Mouse (Mus musculus) mouse trophoblast stem cell (cell line): ENCODE measurements around the gene Sirt4.
"Not testable (repeated sequence)": the region's sequence is repeated elsewhere in the genome, so short reads cannot be mapped to it uniquely, and the experiment has no call there.

Experiments used
- in situ Hi-C, 2 experiments: fragments of 300-500 bp; cut with MseI, MboI; formaldehyde crosslinking; loops; 2 replicates in 1 of 2; 3 replicates in 1 of 2; pipeline ENCODE4 v1.15.1; 2025

Sirt4 gene

GRCm38 (mm10) chr5:115483947-115484920 is at the start of gene Sirt4:
Gene Sirt4, minus strand, starts transcription at chr5:115484725.
- in situ Hi-C loops = no loop called here

DNA sequence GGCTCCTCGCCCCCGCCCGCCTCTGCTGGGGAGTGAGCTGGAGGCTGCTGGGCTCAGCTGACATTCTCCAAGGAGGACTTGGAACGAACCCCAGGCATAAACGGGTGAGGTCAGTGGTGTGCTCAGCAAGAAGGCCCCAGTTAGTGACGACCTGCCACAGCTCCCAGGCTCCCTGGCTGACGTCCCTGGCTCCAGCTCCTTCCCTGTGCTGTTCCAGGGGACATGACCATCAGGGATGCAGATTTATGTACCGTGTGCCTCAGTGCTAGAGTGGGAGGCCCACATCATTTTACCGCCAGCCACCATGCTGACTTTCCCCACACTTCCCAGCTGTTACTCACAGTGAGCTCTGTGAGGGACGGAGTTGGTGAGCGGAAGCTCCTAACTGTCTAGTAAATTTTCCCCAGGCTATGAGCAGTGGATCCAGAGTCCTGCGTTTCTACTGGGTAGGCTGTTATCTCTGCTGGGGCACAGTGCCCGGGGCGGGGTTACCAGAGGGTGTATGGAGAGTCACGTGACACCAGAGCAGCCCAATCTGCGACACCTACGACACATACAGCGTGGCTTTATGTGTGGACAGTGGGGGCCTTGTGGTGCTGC is 47.2 kb upstream of the Sirt4 start:
- in situ Hi-C loops = no loop called here

DNA sequence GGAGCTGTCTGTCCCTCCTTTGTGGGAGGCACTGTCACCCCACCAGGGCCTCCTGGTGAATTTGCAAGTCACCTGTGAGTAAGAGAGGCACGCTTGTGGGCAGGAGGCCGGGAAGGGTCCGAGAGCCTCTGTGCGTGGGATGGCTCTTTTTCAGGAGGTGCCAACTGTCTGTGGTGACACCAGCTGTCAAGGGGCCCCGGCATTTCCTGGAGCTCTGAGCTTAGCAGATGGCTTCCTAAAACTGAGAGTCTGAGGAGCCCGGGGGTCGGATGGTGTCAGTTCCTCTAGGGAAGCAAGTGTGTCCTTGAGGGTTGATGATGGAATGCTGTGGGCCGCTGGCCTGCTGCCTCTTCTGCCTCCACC is 45.9 kb upstream of the Sirt4 start:
- in situ Hi-C loops = no loop called here

DNA sequence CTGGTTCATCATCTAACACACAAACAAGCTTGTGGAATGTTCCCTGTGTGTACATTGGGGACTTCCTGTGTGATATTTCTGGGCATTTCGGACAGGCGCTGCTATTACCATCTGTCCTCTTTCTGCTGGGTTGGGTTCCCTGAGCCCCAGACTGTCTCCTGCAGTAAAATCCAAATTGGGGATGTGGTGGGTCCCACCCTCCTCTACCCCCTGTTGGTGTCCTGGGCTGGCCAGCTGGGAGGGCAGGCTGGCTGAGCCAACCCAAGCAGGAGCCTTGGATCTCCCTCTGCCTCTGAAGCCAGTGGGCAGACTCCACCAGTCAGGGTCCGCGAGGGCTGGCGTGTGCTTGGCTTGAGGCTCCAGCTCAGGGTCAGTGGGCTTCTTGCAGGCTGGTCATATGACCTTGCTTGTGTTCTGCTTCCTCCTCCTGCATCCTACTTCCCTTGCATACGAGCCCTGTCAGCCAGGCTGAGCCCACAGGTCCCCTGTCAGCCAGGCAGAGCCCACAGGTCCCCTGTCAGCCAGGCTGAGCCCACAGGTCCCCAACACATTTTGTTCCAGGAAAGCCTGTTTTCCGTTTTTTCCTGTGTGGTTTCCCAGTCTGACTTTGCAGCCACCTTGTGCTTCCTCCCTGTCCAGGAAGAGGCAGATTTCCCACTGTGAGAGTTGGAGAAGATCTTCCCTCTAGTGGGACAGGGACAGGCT is 45.4 kb upstream of the Sirt4 start:
- in situ Hi-C loops = no loop called here

DNA sequence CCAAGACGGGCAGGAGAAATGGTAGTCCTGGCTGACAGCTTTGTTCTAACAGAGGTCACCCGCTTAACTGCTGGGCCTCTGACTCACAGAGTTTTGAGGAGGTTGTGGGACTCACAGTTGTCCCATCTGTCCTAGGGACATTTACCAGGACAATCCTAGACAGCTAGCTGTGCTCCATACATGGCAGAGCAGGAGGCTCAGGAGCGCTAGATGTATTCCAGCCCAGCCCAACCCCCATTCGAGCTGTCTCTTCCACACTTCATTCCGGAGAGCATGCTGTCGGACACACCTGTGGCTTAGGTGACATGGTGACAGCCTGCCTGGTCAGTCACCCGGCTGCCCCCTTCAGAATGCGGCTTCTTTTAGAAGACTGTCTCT is 44.8 kb upstream of the Sirt4 start:
- in situ Hi-C loops = no loop called here

DNA sequence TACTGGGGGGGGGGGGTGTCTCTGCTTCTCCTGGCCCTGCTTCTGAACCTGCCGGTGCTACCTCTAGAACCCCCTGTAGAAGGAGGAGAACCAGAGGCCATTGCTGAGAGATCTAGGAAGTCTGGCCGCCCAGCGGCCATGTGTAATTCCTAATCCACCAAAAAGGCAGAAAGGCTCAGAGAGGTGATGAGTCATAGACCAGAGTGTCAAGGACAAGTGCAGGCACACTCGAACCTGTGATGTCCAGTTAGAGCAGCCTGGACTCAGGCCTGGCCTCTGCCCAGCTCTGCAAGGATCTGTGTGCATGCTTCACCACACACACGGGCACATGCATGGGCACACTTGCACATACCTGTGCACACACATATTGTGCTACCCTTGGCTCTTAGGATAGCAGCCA is 43.6 kb upstream of the Sirt4 start:
- in situ Hi-C loops = no loop called here

DNA sequence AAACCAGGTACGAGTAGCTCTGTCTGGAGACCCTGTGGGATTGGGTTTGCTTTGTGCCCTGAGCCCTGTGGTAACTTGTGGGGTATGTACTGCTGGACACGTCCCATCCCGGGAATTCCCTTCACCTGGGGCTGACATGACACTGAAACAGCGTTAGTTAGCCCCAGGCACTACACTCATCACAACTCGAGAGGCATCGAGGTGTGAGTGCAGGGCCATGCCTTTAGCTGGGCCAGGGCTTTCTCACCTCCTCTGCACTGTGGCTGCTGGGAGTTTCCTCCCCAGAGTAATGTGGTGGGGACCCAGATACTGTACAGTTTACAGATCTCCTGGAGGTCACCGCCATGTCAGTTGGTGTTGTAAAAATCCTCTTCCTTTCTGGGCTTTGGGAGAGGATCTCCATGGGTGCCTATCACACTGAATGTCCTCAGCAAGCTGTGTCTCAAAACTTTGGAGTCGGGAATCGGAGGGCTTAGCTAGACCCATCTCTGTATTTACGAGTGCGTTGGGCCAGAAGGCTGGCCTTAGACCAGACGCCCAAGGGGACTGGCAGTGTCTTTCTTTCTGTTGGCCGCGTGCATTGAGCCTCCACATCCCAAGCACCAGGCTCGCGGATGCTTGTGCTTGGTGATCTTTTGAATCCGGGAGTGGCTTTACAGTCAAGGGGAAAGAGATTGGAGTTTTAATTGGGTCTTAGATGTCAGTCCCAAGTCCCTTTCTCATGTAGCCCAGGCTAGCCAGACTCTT is 42.1 kb upstream of the Sirt4 start:
- in situ Hi-C loops = no loop called here

- in situ Hi-C loops = no loop called here
These were observed 41.4 kb upstream of the Sirt4 start for GRCm38 (mm10) chr5:115525943-115526342.

DNA sequence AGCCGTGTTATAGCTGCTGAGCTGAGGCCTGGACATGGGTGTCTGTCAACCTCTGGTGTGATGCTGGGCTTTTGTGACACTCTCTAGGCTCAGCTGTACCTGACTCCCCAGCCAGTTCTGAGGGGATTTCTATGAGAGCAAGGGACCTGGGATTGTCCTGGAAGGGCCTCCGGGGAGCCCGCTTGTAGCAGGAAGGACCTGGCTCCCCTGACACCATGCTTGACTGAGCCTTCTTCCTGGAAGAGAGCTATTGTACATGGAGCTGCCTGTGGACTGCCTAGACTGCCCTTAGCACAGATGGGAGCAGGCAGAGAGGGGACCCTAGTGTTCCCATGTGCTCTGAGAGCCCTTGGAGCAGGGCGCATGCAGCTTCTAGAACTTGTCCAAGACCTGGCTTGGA is 40.9 kb upstream of the Sirt4 start:
- in situ Hi-C loops = no loop called here

DNA sequence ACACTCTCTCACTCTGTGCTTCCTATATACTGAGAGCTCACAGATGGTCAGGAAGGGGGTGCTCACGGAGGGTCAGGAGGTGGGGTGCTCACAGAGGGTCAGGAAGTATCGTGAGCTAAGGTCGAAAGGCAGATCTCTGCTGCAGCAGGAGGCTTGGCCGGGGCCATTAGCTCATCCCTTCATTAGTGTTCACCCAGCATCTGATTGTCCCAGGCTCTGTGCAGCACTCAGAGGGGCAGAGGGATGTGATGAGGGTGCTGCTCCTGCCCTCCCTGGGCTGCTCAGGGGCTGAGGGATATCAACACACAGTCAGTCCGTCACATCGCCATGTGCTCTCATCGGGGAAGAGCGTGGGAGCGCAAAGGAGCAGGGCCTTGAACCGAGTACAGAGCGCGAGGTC is 39.9 kb upstream of the Sirt4 start:
- in situ Hi-C loops = no loop called here

GRCm38 (mm10) chr5:115523971-115524370 is 39.4 kb upstream of the Sirt4 start:
- in situ Hi-C loops = no loop called here

DNA sequence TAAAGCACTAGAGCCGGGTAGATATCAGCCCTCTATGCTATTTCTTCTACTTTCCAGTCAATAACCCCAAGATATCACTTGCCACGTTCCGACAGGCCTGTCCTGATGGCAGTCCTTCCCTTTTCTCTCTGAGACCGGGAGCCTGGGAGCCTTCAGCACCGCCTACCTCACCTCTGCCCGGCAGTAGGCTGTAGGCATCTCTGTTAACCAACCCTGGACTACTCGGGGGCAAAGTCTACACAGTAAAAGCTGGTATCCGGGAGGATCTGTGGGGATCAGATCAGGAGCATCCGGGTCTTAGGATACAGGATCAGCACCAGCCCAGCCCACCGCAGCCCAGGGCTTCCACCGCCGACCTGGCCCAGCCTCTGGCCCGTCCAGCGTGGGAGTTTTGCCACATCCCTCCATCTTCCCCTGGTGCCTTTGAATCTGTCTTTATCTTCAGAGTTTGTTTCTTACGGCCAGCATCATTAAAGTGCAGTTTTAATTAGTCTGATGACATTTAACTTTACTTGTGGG is 38.5 kb upstream of the Sirt4 start:
- in situ Hi-C loops = no loop called here

- in situ Hi-C loops = no loop called here
These were observed 38.0 kb upstream of the Sirt4 start for GRCm38 (mm10) chr5:115522531-115522930.

- in situ Hi-C loops = no loop called here
These were observed 37.3 kb upstream of the Sirt4 start for GRCm38 (mm10) chr5:115521553-115522461.

- in situ Hi-C loops = no loop called here
These were observed 35.9 kb upstream of the Sirt4 start for GRCm38 (mm10) chr5:115520325-115520869.

GRCm38 (mm10) chr5:115518214-115518613 is 33.7 kb upstream of the Sirt4 start:
- in situ Hi-C loops = not testable (repeated sequence)

DNA sequence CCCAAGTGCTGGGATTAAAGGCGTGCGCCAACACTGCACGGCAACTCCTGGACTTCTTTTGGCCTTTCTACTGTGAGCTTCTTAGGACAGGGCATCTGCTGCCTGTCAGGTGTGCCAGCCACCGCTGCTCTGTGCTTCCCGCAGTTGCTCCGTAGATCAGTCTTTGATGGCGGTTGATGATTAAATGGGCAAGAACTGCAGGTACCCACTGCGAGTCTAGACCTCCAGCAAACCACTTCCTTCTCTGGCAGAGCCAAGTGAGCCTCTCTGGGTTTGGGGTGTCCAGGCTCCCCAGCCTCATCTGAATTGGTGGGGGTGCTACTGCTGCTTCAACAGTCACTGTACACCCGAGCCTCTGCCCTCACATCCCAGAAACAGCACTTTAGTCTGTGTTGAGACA is 33.0 kb upstream of the Sirt4 start:
- in situ Hi-C loops = no loop called here

GRCm38 (mm10) chr5:115516908-115517307 is 32.4 kb upstream of the Sirt4 start:
- in situ Hi-C loops = no loop called here

DNA sequence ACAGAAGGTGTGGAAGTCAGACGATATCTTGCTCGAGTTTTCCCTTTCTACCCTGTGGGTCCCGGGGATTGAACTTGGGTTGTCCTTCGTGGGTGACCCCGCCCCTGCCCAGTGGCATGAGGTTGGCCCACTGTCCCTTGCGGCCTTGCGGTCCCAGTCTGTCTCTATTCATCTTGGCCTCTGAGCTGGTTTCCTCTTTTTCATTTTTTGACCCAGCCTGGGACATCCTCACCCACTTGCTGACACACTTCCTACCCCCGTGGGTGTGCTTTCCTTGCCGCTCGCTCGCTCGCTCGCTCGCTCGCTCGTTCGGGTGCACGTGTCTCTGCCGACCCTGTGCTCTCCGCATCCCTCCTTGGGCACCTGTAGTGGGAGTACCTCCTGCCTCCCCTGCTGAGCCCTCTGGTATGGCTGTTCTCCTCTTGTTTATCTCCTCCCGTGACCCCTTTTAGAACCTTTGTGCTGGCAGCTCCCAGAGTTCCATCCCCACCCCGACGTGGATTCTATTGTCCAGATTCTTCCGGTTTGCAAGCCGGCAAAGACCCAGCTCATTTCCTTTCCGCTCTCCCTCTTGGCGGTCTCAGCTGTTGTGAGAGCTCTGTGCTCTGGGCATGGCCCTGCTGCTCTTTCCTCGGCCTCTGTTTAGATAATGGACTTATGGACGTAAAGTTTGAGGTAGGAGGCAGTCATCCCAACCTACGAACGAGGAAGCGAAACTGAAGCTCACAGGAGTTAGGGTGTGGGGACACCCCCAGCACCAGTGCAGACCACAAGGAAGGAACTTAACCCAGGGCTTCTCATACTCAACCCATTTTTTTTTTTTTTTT is 31.8 kb upstream of the Sirt4 start:
- in situ Hi-C loops = no loop called here
